Mouse (Mus musculus) MEL (cell line): Measurements from ENCODE around the gene Stt3b. TPM values are rescaled to one million over a fixed set of nuclear protein-coding genes. Genes with fewer than 3 reads are reported as not detected.

Experiments
- DNase-seq: peaks from one replicate; pipeline ENCODE4 v3.0.0; 2011; ENCODE audit warnings: low read depth, low spot score
- H3K27ac ChIP-seq: 2 replicates; pipeline ENCODE4 v1.5.1; 2012; ENCODE audit warnings: low read depth, mild to moderate bottlenecking, control low read depth, low read length, moderate library complexity; ENCODE audit not compliant: control insufficient read depth
- H3K27me3 ChIP-seq, 2 experiments: fragments of 150-350 bp in 1 of 2; sonication (generic) in 1 of 2; 2 replicates each; pipeline ENCODE4 v1.6.1; 2012; ENCODE audit warnings: low read length in 2 of 2, mild to moderate bottlenecking in 2 of 2, improper control_type of control experiment in 1 of 2, moderate library complexity in 1 of 2; ENCODE audit not compliant: insufficient read depth in 2 of 2, control insufficient read depth in 1 of 2
- H3K36me3 ChIP-seq, 2 experiments: 2 replicates each; pipeline ENCODE4 v1.6.1; 2012 to 2014; ENCODE audit warnings: low read length in 2 of 2, improper control_type of control experiment in 1 of 2, inconsistent platforms in 1 of 2, mild to moderate bottlenecking in 1 of 2; ENCODE audit not compliant: insufficient read depth in 2 of 2, control insufficient read depth in 1 of 2
- H3K4me1 ChIP-seq, 2 experiments: fragments of 150-350 bp in 1 of 2; sonication (generic) in 1 of 2; 2 replicates each; pipeline ENCODE4 v1.6.1; 2012; ENCODE audit warnings: low read length in 2 of 2, improper control_type of control experiment in 1 of 2, mild to moderate bottlenecking in 1 of 2; ENCODE audit not compliant: insufficient read depth in 2 of 2, control insufficient read depth in 1 of 2
- H3K4me3 ChIP-seq, 2 experiments: fragments of 150-350 bp in 1 of 2; sonication (generic) in 1 of 2; 2 replicates each; pipeline ENCODE4 v1.5.1; 2012; ENCODE audit warnings: low read depth in 2 of 2, low read length in 2 of 2, mild to moderate bottlenecking in 2 of 2, moderate library complexity in 2 of 2, control low read depth in 1 of 2, improper control_type of control experiment in 1 of 2; ENCODE audit not compliant: control insufficient read depth in 1 of 2, insufficient read depth in 1 of 2
- H3K79me2 ChIP-seq: 2 replicates; pipeline ENCODE4 v1.6.1; 2012; ENCODE audit warnings: mild to moderate bottlenecking, low read length, moderate library complexity; ENCODE audit not compliant: control insufficient read depth, poor library complexity, insufficient read depth
- H3K9ac ChIP-seq: 2 replicates; pipeline ENCODE4 v1.6.1; 2012; ENCODE audit warnings: low read depth, mild to moderate bottlenecking, control low read depth, low read length, moderate library complexity; ENCODE audit not compliant: control insufficient read depth, poor library complexity, severe bottlenecking
- H3K9me3 ChIP-seq: fragments of 150-350 bp; sonication (generic); replicated peaks from 2 replicates; pipeline ENCODE4 v1.6.1; 2012; ENCODE audit warnings: mild to moderate bottlenecking, low read length, improper control_type of control experiment, moderate library complexity; ENCODE audit not compliant: insufficient read depth
- BHLHE40 ChIP-seq: IDR thresholded peaks from 2 replicates; pipeline ENCODE4 v1.6.1; 2012; ENCODE audit warnings: low read depth, mild to moderate bottlenecking, inconsistent platforms, low read length, improper control_type of control experiment, borderline replicate concordance
- CTCF ChIP-seq, 3 experiments: IDR thresholded peaks in 2 of 3; conservative IDR thresholded peaks in 1 of 3; 2 replicates each; pipeline ENCODE4 v1.5.1; 2011 to 2012; ENCODE audit warnings: low read length in 3 of 3, low read depth in 2 of 3, mild to moderate bottlenecking in 2 of 3, improper control_type of control experiment in 1 of 3, inconsistent platforms in 1 of 3, mixed read lengths in 1 of 3, moderate library complexity in 1 of 3; ENCODE audit not compliant: control insufficient read depth in 1 of 3, insufficient read depth in 1 of 3, poor library complexity in 1 of 3, severe bottlenecking in 1 of 3
- E2F4 ChIP-seq: IDR thresholded peaks from 2 replicates; pipeline ENCODE4 v1.6.1; 2011; ENCODE audit warnings: low read depth, low read length, improper control_type of control experiment, borderline replicate concordance
- ELF1 ChIP-seq: IDR thresholded peaks from 2 replicates; pipeline ENCODE4 v1.6.1; 2014; ENCODE audit warnings: low read depth, mild to moderate bottlenecking, inconsistent platforms, low read length, improper control_type of control experiment, moderate library complexity
- EP300 ChIP-seq, 2 experiments: IDR thresholded peaks; 2 replicates each; pipeline ENCODE4 v1.6.1; 2011; ENCODE audit warnings: improper control_type of control experiment in 2 of 2, low read length in 2 of 2, low read depth in 1 of 2, mild to moderate bottlenecking in 1 of 2
- GATA1 ChIP-seq: IDR thresholded peaks from 2 replicates; pipeline ENCODE4 v1.6.1; 2011; ENCODE audit warnings: low read depth, low read length, improper control_type of control experiment
- HCFC1 ChIP-seq: IDR thresholded peaks from 2 replicates; pipeline ENCODE4 v1.6.1; 2012; ENCODE audit warnings: low read depth, mild to moderate bottlenecking, inconsistent platforms, low read length, improper control_type of control experiment, moderate library complexity
- KAT2A ChIP-seq: conservative IDR thresholded peaks from 2 replicates; pipeline ENCODE4 v1.6.1; 2012; ENCODE audit warnings: low read depth, low read length, improper control_type of control experiment, inconsistent platforms
- MEF2A ChIP-seq: IDR thresholded peaks from 2 replicates; pipeline ENCODE4 v1.6.1; 2014; ENCODE audit warnings: low read depth, mild to moderate bottlenecking, inconsistent platforms, low read length, improper control_type of control experiment; ENCODE audit not compliant: poor library complexity, insufficient replicate concordance, severe bottlenecking; ENCODE audit errors: extremely low read depth
- POLR2A ChIP-seq, 2 experiments: IDR thresholded peaks; 2 replicates each; pipeline ENCODE4 v1.6.1; 2011 to 2012; ENCODE audit warnings: low read length in 2 of 2, mild to moderate bottlenecking in 2 of 2, control low read depth in 1 of 2, improper control_type of control experiment in 1 of 2, low read depth in 1 of 2, moderate library complexity in 1 of 2; ENCODE audit not compliant: control insufficient read depth in 1 of 2, insufficient read depth in 1 of 2, poor library complexity in 1 of 2
- POLR2AphosphoS5 ChIP-seq: IDR thresholded peaks from 2 replicates; pipeline ENCODE4 v1.6.1; 2012; ENCODE audit warnings: low read depth, borderline replicate concordance, mild to moderate bottlenecking, inconsistent platforms, low read length, moderate library complexity, mixed read lengths
- RAD21 ChIP-seq: IDR thresholded peaks from 2 replicates; pipeline ENCODE4 v1.6.1; 2011; ENCODE audit warnings: mild to moderate bottlenecking, low read depth, low read length, improper control_type of control experiment
- RCOR1 ChIP-seq: IDR thresholded peaks from 2 replicates; pipeline ENCODE4 v1.6.1; 2012; ENCODE audit warnings: low read depth, mild to moderate bottlenecking, inconsistent platforms, low read length, improper control_type of control experiment
- SIN3A ChIP-seq: IDR thresholded peaks from 2 replicates; pipeline ENCODE4 v1.6.1; 2012; ENCODE audit warnings: low read length, improper control_type of control experiment, inconsistent platforms
- SMC3 ChIP-seq: IDR thresholded peaks from 2 replicates; pipeline ENCODE4 v1.6.1; 2011; ENCODE audit warnings: low read depth, low read length, improper control_type of control experiment
- TAL1 ChIP-seq: IDR thresholded peaks from 2 replicates; pipeline ENCODE4 v1.6.1; 2012; ENCODE audit warnings: mild to moderate bottlenecking, inconsistent platforms, low read length, moderate library complexity, mixed read lengths
- TBP ChIP-seq: IDR thresholded peaks from 2 replicates; pipeline ENCODE4 v1.8.0; 2011; ENCODE audit warnings: low read depth, low read length, improper control_type of control experiment
- TCF12 ChIP-seq: IDR thresholded peaks from 2 replicates; pipeline ENCODE4 v1.6.1; 2014; ENCODE audit warnings: low read depth, mild to moderate bottlenecking, inconsistent platforms, low read length, improper control_type of control experiment, moderate library complexity
- USF1 ChIP-seq: IDR thresholded peaks from 2 replicates; pipeline ENCODE4 v1.6.1; 2014; ENCODE audit warnings: low read depth, mild to moderate bottlenecking, inconsistent platforms, low read length, improper control_type of control experiment, moderate library complexity
- USF2 ChIP-seq, 2 experiments: IDR thresholded peaks; 2 replicates each; pipeline ENCODE4 v1.6.1; 2011 to 2012; ENCODE audit warnings: improper control_type of control experiment in 2 of 2, low read length in 2 of 2, borderline replicate concordance in 1 of 2, inconsistent platforms in 1 of 2, low read depth in 1 of 2, mild to moderate bottlenecking in 1 of 2; ENCODE audit not compliant: insufficient read depth in 1 of 2
- ZNF384 ChIP-seq: IDR thresholded peaks from 2 replicates; pipeline ENCODE4 v1.6.1; 2012; ENCODE audit warnings: low read depth, mild to moderate bottlenecking, inconsistent platforms, low read length, improper control_type of control experiment
- polyA plus RNA-seq, 2 experiments: library from polyadenylated mRNA; stranded (reverse) in 1 of 2; unstranded in 1 of 2; fragments of >175 nt in 1 of 2; fragments of >200 nt in 1 of 2; gene quantifications; 2 replicates each; pipeline versions ENCODE4 v1.2.1 to v1.2.4; 2012; ENCODE audit warnings: low replicate concordance in 2 of 2, low read depth in 1 of 2; ENCODE audit not compliant: insufficient read length in 2 of 2, insufficient read depth in 1 of 2, missing spikeins in 1 of 2
- total RNA-seq: library from RNA; depleted of rRNA; stranded (reverse); fragments of 300-350 nt; gene quantifications from 2 replicates; pipeline ENCODE4 v1.2.3, GENCODE M21; 2012

The Stt3b gene
- total and polyA plus RNA-seq, 3 experiments: 81.9 to 263 (median 97.6) TPM

DNA sequence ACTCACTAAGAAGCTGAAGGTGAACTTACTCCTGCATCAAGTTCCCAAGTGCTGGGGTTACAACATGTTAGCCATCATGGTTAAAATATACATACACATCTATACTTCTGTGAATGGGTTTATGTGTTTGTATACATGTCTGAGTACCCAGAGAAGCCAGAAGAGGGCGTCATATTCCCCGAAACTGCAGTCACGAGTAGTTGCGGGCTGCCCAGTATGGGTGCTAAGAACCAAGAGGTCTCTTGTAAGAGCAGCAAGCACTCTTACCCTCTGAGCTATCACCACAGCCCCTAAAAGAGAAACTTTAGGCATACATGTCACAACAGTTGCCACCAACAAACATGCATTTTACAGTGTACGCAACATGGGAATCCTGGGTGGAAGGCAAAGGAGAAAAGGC lies 70.4 kb downstream of the Stt3b start:
- TF ChIP-seq MEF2A (no peak), CTCF (IDR thresholded peaks at IDR 0.05 in 2 of 3, conservative IDR thresholded peaks at IDR 0.05 in 1 of 3; ENCODE audit: control insufficient read depth in 1 of 3, insufficient read depth in 1 of 3, low read depth in 2 of 3, low read length in 3 of 3, poor library complexity in 1 of 3, severe bottlenecking in 1 of 3) (peak in 2 of 3 experiments; percentile 8 to 10; a peak in 1 of 6 replicates)
- Histone ChIP-seq H3K27ac (no peak overlapping the region), H3K79me2 (no peaks in the 10 kb centered on the region), H3K4me1 (no peaks in the 10 kb centered on the region; a peak in 1 of 4 replicates), H3K9ac (no peak overlapping the region), H3K9me3 (no peaks in the 10 kb centered on the region), H3K36me3 (peaks cover 0 to 17% of the 10 kb centered on the region in 2 experiments; a peak in 2 of 4 replicates), H3K27me3 (no peaks in the 10 kb centered on the region), H3K4me3 (no peak overlapping the region)
- DNase-seq: no peak

DNA sequence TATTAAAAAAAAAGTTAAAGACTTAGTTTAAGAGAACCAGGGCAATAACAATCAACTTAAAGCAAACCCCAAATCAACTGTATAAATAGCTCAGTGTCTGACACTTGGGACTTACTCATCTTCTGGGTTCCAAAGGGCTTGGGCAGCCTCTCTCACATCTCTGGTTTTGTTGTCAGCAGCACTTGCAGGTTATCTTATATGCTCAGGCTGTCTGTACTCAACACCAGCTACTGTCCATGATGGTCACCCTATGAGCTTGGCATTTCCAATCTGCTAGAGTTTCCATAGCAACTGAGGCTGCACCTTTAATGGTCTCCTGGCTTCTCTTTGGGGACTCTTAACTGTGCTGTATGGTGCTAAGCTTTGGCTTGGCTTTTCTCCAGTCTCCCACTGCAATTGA lies 72.3 kb downstream of the Stt3b start:
- Histone ChIP-seq H3K79me2 (no peaks in the 10 kb centered on the region), H3K4me3 (no peak overlapping the region), H3K27ac (no peak overlapping the region), H3K9me3 (no peaks in the 10 kb centered on the region), H3K27me3 (no peaks in the 10 kb centered on the region), H3K4me1 (no peaks in the 10 kb centered on the region; a peak in 1 of 4 replicates), H3K9ac (no peak overlapping the region), H3K36me3 (peaks cover 0 to 7% of the 10 kb centered on the region in 2 experiments; a peak in 2 of 4 replicates)
- TF ChIP-seq KAT2A (no peak), ELF1 (no peak), E2F4 (no peak), CTCF (IDR thresholded peaks at IDR 0.05 in 2 of 3, conservative IDR thresholded peaks at IDR 0.05 in 1 of 3; ENCODE audit: control insufficient read depth in 1 of 3, insufficient read depth in 1 of 3, low read depth in 2 of 3, low read length in 3 of 3, poor library complexity in 1 of 3, severe bottlenecking in 1 of 3) (no peak), TAL1 (no peak), ZNF384 (no peak), GATA1 (no peak), TBP (no peak), RCOR1 (no peak), POLR2A (IDR thresholded peaks at IDR 0.05; ENCODE audit: control insufficient read depth in 1 of 2, insufficient read depth in 1 of 2, low read depth in 1 of 2, low read length in 2 of 2, poor library complexity in 1 of 2) (no peak), SIN3A (no peak), RAD21 (no peak), USF2 (IDR thresholded peaks at IDR 0.05; ENCODE audit: borderline replicate concordance in 1 of 2, insufficient read depth in 1 of 2, low read depth in 1 of 2, low read length in 2 of 2) (no peak), TCF12 (no peak), POLR2AphosphoS5 (no peak), SMC3 (no peak), HCFC1 (no peak), USF1 (no peak), BHLHE40 (no peak), EP300 (IDR thresholded peaks at IDR 0.05; ENCODE audit: low read depth in 1 of 2, low read length in 2 of 2) (no peak)
- DNase-seq: no peak
